Mouse (Mus musculus) cerebellum, adult 9-10 months (tissue): ENCODE data around the gene Adssl1.
A peak's percentile ranks its signal among the peaks of the same experiment; 100 is the strongest.

Experiments
- DNase-seq: peaks from one replicate; pipeline ENCODE4 v3.0.0; 2022

Adssl1 gene

DNA sequence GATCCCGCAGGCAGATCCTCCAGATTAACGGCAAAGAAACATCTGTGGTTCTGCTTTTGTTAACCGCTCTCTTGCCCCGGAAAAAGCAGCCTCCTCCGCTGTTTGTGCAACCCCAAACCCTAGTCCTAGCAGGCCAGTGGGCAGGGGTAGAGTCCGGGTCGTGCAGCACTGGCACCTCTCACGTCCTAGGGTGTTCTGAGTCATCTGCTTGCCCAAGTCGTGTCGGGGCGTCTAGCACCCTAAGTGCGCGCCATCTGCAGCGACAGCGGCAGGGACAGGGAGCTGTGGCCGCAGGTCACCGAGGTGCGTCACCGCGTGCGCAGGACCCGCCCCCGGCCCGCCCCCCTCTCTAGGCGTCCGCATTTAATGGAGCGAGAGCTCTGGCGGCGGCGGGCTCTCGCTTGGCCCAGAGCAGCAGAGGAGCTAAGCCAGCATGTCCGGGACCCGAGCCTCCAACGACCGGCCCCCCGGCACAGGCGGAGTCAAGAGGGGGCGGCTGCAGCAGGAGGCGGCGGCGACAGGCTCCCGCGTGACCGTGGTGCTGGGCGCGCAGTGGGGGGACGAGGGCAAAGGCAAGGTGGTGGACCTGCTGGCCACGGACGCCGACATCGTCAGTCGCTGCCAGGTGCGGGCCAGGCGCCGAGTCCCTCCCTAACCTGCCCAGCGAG lies at the start of gene Adssl1:
Gene Adssl1, plus strand, starts transcription at position 360 of the 668 bp plus-strand sequence.
- DNase-seq = peak; percentile 50

DNA sequence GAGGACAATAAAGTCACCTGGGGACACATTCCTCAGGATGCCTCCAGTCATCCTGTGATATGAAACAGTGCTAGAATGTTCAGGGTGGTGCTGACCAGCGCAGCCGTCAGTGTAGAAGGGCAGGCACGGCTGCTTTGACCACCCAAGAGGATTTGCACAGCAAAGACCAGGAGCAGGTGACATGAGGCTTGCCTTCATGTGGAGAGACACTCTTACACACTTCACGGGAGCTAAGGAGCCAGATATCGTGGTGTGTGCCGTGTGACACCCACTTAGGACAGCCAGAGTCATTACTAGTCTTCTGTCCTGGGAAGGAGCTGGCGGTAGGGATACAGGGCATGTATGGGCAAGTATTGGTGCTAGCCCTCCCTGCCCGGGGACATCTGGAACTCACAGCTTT lies 49.7 kb upstream of the Adssl1 start:
- no peak for DNase-seq

DNA sequence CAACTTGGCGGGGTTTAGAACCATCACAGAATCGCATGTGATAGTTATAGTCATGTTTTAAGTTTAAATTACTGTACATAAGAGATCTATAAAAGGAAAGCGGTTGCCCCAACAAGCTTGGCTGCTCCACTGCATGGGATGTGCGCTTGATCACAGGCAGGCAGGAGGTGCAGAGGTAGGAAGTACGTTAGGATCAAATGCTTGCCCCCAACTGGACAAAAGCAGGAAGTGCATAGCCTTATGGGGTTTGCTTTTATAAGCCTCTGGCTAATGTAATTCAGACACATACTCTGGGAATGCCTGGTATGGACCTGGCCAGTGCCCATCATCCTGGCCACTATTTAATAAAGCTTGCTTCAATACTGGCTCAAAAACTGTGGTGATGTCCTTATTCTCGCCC lies 48.8 kb upstream of the Adssl1 start:
- DNase-seq = no peak

DNA sequence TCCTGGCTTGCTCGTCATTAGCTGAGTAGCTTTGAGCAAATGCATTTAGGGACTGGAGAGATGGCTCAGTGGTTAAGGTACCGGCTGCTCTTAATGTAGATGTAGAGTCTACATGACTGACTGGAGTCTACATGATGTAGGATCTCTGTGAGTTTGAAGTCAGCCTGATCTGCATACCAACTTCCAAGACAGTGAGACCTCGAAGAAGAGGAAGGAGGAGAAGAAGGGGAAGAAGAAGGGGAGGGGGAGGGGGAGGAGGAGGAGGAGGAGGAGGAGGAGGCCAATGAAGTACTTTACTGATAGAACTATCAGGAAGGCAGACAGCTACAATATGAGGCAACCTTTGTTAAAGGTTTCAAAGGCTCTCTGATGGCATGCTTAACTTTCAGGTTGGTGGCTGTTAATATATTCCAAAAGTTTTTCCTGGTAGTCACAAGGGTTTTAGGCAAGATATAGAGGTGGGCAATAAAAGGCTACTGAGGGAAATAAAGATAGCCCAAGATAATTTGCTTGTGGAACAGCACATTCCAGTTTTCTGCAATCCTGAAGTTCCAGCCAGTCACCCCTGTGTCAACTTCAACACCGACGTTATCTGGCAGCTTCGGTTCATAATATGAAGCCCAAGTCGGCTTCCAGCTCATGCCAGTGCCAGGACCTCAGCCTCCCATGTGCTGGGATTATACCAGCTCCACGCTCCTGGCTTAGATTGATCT lies 44.4 kb upstream of the Adssl1 start:
- DNase-seq = no peak

DNA sequence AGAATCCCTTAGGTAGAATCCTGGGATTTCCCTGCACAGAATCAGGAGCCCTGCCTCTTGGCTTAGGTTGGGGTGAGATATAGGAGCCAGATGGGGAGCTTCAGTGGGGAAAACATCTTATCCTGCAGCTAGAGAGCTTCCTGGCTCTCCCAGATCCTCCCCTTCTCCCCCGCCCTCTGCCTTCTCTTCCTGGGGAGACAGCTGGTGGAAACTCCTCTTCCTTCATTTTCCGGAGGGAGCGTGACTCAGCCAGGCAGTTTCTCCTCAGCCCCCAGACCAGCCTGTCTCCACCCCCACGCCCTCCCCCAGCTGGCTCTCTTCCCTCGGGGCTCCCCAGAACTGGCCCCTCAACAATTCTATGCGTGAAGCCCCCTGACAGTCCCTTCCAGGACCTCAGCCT lies 43.5 kb upstream of the Adssl1 start:
- DNase-seq = no peak

DNA sequence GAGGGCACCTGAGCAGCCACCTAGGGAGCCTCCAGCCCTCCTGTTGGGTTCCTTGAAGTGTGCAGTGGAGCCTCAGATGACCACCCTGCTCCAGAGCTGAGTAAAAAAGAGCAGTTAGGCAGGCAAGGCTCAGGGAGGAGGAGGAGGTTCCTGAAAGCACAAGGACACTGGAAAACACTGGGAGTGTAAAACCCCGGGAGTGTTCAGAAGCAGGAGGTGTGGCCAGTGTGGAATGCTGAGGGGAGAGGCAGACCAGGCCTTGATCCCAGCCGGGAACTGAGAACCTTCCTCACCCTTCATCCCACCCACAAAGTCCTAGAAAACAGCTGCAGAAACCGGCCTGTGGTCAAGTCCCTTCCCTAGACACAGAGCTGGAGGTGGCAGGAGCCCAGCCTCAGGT lies 43.1 kb upstream of the Adssl1 start:
- no peak for DNase-seq

DNA sequence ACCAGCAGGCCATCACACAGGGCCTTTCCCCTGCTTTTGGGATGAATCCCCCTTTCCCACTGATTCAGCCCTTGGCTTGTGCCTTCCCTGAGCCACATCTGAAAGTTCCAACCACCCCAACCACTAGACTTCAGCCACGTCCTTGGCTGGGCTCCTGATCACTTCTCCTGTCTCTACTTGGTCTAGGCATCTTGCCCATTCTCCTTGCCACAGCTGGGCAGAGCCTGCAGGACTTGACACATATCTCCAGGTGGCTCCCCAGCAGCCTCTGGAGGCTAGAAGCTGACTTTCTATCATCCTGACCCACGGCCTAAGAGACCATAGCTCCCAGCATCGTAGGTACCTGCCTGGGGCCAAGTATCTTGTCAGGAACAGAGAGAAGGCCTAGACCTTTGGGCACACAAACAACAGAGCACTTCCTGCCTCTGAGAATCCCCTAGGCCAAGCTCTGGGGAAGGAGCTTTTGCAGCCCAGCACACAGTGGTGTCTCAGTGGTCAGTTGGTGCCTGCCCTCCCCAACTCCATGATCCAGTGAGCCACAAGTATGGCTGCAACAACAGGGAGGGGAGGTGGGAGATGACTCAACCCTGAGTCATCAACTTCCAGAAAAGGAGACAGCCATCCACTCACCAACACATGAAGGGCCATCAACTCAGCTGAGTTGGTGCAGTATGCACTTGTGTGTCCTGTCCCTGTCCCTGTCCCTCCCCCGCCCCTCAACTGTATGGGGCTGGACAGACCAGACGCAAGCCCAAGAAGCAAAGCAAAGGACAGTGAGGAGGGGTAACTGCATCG lies 41.4 kb upstream of the Adssl1 start:
- no peak for DNase-seq

DNA sequence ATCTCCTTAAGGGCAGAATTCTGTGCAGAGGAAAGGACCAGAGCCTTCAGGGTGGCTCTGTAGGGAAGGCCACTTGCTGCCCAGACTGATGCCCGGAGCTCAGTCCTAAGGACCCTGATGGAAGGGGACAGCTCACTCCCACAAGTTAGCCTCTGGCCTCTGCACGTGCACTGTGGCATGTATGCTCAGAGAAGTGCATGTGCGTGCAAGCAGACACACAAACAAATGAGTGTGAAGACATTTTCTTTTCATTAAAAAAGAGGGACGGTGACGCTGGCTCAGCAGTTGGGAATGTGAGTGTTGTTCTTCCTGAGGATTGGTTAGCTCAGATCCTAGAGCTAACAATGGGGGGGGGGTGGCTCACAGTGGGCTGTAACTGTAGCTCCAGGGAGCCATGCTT lies 40.4 kb upstream of the Adssl1 start:
- no peak for DNase-seq

DNA sequence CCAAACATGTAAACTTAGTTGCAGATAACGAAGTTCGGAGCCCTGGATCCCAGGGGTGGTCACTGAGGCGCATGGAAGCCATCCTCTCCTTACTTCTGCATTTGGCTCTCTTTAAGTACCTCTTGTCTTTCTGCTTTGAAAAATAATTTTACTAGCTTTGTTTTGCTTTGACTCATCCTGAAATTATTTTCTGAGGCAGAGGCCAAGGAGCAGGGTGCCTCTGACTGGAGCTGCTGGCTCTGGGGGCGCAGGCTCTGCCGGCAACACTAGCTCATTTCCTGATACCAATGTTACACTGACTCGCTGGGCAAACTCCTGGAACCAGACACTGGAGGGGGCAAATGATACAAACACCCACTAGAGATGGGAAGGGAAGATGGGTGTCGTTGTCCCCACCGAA lies 39.9 kb upstream of the Adssl1 start:
- DNase-seq = no peak

DNA sequence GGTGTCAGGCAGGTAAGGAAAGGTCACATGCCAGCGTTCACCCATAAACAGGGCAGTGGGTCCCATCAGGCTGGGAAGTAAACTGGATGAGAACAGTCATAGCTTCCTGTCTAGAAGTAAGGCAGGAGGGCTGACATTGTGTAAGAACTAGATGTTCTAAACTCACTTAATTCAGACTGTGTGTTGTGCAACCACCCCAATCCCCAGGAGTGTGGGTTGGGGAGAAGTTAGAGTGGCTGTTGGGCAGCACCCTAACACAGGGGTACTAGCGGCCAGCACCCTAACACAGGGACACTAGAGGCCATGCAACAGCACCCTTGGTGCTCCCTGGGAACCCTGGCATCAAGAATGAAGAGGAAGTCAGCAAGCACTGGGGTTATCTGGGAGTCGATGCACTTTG lies 38.7 kb upstream of the Adssl1 start:
- DNase-seq = no peak

DNA sequence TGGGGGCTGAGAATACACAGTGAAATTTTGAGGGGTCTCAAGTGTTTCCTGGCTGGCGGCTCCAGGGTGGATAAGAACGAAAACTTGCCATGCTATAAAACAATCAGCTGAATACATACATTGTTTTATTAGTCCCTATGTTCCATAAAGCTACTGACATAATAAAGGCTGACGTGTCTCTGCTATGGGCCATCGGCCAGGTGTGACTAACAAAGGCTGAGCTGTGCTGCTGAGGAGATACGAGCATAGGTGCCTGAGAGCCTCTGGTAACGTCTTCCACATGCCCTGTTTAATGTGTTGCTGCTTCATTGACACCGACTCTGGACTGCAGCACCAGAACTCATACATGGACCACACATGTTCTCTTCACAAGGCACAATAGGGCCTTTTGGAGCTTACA lies 34.9 kb upstream of the Adssl1 start:
- DNase-seq = no peak

DNA sequence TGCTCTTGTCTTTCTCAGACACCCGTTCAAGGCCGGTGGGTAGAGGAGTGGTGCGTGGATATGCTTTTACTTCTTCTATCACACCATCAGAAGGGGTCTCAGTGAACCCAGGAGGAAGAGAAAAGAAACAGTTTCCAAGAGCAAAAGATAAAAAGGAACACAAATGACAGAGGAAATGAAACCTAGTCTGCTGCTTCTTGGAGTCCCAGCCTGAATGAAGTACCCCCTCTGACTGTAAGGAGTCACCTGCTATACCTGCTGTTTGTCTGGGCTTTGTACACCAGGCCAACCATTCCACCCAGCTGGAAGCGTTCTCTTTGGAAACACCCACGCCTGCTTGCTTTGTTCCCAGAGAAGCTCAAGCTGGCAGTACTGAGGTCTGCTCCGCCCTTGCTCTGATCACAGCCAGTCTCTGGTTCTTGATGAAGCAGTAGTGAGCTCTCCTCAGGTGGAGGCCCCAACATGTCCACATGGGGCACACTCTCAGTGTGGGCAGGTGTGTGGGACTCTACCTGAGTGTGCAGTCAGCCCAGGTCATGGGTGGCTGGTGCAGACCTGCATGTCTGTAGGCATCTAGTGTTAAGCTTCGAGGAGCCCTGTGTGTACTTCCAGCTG lies 33.8 kb upstream of the Adssl1 start:
- DNase-seq = no peak

DNA sequence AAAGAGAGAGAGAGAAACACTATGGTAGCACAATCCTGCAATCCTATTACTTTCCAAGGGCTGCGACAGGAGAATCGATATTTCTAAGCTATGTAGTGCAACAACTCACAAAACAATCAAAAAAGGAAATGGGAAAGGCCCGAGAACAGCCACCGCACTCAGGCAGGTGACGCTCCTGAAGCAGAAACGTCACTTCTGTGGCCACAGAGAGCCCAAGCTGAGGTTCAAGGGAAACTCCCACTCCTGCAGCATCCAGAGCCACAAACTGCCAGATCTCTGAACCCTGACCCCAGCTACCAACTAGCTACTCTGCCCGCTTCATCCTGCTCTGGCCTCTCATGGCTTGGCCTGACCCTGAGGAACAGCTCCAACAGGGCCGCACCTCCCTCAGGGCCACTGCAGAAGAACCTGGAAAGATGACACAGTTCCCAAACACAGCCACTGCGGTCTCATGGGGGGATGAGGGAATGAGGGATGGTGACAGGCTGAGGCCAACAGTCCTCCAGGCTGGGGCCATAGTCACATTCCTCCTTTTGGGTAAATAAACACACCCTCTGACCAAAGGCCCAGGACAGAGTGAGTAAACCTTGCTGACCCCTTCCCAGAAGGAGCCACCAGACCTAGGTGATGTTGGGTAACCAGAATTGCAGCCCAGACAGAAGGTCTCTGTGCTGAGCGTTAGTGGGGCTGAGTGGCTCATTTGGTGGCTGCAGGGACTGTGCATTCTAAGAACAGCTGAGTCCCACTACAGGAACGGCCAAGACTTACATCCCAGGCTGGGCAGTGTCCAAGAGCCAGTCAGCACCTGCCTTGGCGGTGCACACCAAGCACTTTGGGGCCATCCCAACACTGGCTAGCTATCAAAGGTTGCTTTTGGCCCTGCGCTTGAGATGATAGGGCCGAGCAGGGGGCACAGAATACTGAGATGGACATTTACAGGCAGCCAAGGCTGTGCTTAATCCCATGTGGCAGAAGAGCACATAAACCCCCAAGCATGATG lies 32.4 kb upstream of the Adssl1 start:
- DNase-seq = peak; percentile 61

DNA sequence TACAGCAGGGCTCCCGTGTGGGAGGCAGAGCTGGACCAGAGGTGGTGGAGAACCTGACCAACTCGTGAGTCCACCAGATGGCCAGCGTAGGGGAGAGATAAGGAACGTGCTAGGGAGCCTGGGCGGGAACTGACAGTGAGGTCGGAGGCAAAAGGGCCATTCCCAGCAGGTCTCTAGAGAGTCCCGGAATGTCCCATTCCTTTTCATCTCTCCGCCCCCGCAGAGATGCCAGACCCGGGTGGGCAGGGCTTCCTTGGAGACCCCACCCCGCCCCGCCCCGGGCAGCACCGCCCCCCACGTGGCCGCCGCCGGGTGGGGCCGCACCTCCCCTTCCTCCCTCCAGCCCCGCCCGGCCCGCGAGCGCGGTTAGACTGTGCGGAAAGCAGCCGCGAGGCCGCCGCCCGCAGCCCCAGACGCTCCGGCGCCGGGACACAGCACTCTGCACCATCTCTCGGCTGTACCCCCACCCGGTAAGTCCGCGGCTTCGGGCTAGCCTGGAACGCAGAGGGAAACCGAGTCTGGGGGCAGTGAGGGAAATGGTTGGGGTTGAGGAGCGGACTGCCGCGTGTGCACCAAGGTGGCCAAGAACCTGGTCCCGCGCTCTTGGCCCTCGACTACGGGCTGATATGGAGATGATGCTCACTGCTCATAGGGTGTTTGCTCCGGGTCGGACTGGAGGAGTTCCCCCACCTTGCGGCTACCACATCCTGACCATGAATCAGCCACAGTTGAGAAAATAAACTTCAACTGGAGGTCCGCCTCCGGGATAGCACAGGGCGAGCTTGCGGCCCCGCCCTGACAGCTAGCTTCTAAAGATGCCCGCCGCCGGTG lies 31.2 kb upstream of the Adssl1 start, which contains the start of gene Inf2:
Gene Inf2, plus strand, starts transcription at position 359 of the 831 bp plus-strand sequence.
- DNase-seq = peak; percentile 56

DNA sequence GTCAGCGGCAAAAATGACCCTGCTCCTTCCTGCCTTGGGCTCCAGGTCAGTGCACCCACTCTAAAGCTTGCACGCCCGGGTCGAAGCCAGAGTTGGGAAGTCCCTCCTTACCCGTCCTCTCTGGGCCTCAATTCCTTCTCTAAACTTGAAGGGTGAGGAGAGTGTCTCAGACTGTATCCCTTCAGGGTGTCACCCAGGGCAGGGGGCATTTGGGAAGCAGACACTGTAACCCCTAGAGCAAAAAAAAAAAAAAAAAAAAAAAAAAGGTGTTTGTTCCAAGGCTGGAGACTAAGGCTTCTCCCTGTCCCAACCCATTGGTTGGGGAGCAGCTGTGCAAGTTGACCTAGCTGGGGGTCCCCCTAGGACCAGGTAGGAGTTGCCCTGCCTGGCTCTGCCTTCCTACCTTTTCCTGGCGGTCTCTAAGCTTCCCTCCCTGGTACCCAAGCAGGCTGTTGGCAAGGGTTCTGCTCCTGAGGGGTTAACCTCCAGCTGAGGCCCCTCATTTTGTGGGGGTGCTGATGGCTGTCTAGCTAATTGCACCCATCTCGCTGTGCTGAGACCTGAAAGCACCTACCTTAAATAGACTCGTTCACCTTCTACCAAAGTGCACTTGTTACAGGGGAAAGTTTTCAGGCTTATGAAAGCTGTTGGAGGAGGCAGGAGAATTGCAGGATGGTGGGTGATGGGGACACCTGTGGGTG lies 30.2 kb upstream of the Adssl1 start:
- DNase-seq = no peak

DNA sequence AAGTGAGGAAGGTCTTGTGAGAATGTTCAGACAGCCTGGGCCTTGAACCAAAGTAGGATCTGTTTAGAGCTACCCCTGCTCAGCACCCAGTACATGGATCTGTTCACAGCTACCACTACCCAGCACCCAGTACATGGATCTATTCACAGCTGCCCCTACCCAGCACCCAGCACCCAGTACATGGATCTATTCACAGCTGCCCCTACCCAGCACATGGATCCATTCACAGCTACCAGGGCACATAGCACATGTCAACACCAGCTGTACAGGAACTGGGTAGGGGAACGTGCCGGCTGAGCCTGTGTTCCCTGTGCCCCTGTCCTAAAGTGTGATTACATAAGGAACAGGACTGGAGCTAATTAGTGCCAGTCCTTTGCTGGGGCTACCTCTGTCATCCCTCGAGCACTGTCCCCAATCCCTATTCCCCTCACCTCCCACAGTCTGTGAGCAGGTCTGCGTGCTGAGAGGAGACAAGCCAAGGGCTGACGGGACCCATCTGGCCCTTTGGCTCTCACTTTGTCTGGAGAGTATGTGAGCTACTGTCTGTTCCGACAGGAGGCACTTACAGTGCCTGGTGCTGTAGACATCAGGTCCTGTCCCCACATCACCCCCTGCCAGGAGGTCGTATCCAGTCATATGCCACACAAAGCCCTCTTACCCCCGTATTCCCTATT lies 29.1 kb upstream of the Adssl1 start:
- DNase-seq = peak; percentile 94

DNA sequence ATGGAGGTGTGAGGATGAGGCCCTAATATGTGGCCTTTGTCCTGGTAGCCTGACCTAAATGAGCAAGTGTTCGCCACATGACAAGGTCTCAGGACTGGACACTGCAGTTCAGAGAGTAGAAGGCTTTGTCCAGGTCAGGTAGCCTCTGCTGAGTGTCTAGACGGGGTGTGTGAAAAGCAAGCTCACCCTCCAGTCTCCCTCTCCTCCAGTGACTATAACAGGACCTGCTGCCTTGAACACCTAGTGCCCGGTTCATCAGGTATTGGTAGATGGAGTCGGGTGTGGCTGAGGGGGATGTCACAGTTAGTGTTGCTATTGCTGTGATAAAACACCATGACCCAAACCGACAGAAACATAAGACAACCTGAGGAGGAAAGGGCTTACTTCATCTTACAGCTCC lies 28.6 kb upstream of the Adssl1 start:
- no peak for DNase-seq

DNA sequence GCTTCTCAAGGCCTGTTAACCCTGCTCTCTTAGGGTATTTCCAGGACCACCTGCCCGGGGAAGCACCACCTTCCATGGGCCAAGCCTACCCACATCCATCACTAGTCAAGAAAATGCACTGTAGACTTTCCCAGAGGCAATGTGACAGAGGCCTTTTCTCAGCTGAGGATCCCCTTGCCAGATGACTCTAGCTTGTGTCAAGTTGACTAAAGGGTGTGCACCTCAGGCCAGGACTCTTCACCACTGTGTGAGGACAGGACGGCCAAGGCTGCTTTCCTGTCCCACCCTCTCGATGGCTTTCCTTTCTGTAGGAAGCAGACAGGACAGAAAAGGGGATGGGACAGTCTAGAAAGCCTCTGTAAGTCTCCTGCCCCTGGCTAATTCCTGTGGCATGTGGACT lies 28.1 kb upstream of the Adssl1 start:
- no peak for DNase-seq

DNA sequence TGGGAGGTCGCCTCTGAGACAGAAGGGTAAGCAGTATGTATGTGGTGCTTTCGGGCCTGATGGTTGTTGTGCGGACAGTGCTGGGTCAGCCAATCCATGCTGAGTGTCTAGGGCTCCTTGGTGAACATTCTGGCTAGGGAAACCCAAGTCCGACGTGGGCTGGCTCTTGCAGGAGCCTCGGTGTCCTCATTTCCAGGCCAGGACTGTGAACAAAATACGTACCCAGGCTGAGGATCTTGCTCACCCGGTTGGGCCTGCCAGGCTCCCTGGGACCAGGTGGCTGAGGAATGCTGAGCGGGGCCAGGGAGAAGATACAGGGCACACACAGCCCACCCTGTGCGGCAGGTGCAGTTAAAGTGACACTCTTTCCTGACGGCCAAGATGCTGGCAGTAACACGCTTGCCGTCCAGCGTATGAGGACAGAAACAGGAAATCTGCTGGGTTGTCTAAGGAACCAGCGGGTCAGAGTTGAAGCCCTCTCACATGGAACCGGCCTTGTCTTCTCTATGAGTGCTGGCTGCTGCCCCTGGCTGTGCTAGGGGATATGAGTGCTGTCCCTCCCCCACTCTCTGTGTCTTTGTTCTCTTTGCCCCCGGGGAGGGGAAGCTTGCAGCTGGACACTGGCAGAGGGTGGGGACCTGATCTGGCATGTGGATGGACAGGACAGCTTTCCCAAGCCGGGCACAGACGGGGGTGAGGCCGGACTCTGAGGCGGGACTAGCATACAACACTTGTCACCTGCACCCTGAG lies 26.7 kb upstream of the Adssl1 start:
- DNase-seq = no peak
